Mouse (Mus musculus): ENCODE data around the gene Ampd2.

GRCm38 (mm10) chr3:108112666-108113065 is 26.2 kb upstream of the Ampd2 start:
- TF ChIP-seq CTCF (IDR thresholded peaks at IDR 0.05; ENCODE audit: low read depth, low read length), result no peak
- no peak for TF ChIP-seq POLR2A (IDR thresholded peaks at IDR 0.05; ENCODE audit: insufficient read depth, low read length)
